Mouse (Mus musculus) left cerebral cortex, adult 8-10 months (tissue): ENCODE results near the gene Slc16a13. TPM values are rescaled to one million over a fixed set of nuclear protein-coding genes. Genes with fewer than 3 reads are reported as not detected.

Experiments
- DNase-seq, 2 experiments: peaks; one replicate each; pipeline ENCODE4 v3.0.0; 2022; ENCODE audit warnings: low spot score in 2 of 2
- total RNA-seq, 4 experiments: library from RNA; stranded (reverse); gene quantifications; 2 replicates each; pipeline ENCODE4 v1.2.4; 2022

The Slc16a13 gene
- total RNA-seq, 4 experiments from 2014 or later = 7.6 to 10.4 (median 8.5) TPM

DNA sequence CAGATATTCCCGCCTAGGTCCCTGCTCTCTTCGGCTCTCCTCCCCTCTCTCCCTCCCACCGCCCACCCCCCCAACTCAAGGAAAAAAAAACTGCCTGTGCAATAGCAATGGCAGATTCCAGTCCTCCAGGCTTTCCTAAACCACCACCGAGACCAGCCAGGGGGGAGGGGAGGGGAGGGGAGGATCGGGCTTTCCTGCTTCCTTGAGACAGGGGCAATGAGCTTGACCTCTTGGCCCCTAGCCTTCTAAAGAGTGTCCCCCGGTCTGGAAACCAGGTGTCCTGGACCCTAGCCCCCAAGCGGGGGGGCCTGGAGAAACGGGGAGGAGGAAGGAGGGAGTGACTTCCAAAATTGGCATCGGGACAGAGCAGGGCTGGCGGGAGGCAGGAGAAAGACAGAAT is 11.7 kb upstream of the Slc16a13 start:
- peak in 1 of 2 experiments; percentile 44 for DNase-seq

DNA sequence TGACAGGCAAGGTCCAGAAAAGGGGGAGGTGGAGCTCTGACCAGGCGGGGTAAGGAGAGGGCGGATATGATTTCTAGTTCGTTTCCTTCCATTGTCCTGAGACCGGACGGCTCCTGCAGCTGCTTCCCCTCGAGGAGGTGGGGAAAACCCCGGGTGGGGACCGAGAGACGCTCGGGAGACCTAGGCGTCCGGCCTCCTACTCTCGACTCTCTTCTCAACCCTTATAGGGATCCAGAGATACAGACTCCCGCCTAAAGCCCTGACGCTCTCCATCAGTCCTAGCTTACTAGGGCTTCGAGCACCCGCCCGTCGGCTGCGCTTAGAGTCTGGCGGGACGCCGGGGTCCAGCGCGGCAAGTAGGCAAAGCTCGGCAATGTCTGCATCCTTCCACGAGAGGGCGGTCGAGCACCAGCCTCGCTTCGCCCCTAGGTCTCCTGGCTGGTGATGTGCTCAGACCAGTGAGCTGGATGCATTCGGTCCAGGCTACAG is 9.4 kb upstream of the Slc16a13 start:
- DNase-seq = peak in 1 of 2 experiments; percentile 34

DNA sequence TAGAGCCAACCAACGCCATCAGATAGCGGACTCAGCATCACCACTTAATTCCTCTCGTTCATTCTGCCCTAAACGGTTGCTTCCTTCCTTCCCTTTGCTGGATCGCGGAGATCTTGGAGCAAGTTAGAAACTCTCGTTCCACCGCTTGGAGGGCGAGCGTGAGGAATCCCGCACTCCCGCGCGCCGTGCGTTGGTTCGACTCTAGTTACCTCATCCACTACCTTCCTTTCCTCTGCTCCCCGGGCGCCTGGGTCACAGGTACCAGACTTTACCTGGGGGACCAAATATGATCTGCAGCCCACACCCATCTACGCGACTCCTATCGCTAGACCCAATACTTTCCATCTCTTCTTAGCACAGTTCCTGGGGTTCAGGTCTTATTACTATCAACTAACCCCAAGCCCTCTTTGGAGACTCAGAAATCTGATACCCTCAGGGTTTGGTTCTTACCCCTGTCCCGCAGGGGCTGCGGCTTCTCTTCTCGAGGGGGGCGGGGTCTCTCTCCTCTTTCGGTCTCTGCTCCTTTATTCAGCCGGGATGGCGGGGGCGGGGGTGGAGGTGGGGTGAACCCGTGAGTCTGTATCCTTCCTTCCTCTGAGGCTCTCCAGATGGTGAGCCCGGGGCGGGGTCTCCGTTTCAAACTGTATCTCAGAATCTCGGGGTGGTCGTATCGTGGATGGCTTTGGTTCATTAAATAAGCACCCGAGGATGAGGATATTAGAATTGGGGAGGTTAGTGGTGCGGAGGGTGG is 8.6 kb upstream of the Slc16a13 start, which contains the start of gene Bcl6b:
TSS of gene Bcl6b (minus strand) at position 539 of the 751 bp plus-strand sequence.
- DNase-seq = no peak

DNA sequence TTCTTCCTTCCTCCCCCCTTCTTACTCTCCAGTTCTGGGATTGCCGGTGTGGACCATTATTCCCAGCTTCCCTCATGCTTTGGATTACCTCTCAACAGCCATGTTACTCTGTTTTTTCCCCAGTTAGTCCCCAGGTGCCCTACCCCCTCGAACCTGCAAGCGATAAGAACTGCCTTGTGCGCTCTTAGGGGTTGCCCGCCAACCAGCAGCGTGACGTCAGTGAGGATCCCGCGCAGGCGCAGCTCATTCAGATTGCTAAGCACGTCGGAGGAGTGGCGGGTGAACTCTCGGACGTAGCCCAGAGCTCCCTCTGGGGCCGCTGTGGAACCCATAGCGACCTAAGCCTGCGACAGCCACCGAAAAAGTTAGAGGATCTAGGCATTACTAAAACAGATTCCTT is 8.0 kb upstream of the Slc16a13 start:
- peak in 1 of 2 experiments; percentile 62 for DNase-seq

DNA sequence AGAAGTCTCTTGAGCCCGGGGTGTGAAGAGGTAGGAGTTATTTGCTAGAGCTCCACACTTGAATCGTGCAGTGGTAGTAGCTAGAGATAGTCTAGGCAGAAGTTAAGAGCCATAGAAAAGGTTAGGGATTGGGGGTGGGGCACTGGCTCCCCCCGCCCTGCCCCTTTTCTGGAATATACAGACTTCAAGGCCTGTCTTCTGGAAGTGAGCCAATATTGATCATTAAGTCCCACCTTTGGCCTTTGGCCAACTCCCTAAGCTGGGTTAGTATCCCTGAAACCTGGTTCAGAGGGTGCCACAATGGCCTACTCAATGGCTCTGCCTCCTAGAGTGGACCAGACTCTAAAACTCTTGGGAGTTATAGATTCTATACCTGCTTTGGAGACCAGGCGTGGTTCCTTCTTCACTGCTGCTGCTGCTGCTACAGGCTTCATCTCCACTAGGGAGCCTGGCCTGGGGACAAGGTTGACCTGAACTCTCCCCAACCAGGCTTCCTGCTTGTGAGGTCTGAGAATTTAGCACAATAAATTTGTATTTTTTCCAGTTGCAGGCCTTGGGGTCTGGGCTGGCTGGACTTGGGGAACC is 6.9 kb upstream of the Slc16a13 start:
- DNase-seq = no peak

DNA sequence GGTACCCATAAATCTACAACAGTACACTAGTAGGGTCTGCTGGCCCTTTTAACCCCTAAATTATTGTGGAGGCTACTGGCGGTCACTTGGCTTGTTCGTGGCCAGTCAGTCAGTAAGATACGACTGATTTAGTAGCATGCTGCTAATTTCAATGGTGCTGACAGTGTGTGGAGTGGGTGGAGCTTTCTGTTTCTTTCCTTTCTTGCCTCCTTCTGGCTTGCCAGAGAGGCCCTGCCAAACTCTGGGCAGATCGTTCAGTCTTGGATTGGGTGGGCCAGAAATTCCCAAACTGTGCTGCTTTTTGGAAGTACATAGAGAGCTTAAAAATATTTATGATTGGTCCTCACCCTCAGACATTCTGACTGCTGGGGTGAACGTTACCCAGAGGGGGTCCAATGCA is 6.3 kb upstream of the Slc16a13 start:
- peak in 1 of 2 experiments; percentile 43 for DNase-seq

DNA sequence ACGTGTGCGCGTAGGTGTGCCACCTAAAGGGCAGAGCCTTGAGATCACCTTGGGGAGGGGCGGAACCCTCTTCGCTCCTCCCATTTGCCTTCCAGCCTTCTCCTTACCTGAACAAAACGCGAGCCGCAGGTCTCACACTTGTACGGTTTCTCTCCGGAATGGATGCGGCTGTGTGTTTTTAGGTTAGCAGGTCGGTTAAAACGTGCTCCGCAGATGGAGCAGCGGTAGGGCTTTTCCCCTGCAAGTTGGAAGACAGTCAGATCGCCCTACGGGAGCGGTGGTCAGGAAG is 5.7 kb upstream of the Slc16a13 start:
- DNase-seq = no peak

DNA sequence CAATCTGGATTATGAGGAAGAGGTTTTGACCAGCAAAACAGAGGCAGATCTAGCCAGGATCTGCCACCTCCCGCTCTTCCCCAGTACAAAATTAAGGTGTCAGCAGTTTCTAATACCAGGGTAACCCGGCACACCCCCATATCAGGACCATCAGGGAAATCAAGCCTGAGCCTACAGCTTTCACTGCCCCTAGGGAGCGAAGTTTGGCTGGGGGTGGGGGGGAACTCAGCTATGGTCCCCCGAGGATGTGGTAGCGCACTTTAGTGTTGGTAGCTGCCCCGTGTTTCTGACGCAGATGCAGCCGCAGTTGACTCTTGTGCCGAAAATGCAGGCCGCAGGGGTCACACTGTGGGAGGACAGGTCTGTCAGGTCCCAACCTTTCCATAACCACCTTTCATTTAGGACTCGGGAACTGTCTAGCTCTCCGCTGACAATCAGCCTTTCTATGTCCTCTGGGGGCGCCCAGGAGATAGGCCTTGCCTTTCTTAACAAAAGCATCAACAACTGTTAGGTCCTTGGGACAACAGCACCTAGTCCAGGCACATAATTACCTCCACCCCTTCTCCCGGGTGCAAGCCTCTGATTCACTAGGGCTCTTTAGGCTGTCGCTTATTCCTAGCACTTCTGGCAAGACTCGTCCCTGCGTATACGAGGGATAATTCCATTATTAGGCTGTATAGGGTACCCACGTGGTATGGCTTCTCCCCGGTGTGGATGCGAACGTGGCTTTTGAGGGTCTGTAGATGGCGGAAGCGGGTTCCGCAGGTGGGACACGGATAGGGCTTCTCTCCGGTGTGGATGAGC is 5.1 kb upstream of the Slc16a13 start:
- DNase-seq = no peak

DNA sequence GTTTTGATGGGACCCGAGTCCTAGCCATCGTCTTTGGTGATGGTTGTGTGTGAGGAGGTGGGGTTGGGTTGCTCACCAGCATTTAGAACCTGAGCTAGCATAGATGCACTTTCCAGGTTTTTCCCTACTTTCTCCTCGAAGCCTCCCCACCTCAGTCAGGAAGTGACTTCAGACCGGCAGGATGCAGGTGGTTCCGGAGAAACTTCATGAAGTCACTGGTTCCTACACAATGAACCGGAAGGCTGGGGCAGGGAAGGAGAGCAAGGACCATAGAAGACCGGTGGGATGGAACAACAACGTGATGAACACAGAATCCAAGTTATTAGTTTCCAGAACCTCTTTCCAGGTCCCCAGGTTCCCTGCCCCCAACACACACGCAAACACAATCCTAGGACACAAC is 2.9 kb upstream of the Slc16a13 start:
- DNase-seq = no peak

DNA sequence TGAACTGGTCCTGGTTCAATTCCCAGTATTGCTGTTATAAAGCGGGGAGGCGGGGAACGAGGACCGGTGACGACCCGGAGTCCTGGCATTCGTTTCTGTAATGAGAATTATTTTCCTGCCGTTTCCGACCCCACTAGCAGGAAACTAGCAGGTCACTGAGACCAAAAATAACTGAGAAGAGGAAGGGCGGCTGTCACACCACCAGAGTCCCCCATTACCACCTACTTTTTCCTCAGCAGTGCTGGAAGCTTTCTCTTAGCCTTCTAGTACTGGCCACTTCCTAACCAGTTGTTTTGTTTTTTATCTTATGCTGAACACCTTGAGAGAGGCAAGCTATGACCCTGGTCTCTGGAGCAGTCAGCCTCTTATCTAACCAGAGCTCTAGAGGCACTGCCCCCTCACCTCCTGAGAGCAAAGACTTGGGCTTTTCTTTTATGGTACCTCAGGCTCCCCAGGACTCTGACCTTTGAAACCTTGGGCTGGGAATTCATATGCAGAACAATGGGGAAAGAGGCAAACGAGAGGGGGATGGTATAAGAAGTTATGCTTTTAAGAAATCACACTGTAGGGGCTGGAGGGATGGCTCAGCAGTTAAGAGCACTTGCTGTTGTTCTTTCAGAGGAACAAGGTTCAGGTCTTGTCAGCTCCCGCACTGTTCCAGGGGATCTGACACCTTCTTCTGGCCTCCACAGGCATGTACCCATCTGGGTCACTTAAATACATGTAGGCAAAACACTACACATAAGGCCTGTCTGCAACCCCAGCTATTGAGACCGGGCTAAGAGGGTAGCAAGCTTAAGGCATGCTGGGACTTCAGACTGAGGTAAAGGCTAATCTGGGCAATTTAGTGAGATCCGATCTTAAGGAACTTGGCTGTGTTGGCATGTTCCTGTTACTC is 988 bp upstream of the Slc16a13 start:
- DNase-seq = no peak

DNA sequence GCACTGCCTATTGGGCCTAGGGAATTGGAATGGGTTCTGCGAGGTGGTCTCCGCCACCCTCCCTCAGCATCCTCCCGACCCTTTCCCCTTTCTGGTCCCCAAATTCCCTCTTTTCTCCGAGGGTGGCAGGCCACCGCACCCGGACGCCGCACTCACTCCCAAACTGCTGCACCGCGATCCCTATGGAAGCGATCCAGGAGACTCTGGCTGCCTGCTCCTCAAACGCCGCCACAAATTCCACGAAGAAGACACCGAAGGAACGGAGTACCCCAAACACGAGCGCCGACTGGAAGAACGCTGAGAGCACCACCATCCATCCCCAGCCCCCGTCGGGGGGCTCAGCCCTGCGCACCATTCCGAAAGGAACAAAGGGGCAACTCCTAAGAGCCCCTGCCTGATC is 541 bp downstream of the Slc16a13 start:
- DNase-seq = peak in 1 of 2 experiments; percentile 34

DNA sequence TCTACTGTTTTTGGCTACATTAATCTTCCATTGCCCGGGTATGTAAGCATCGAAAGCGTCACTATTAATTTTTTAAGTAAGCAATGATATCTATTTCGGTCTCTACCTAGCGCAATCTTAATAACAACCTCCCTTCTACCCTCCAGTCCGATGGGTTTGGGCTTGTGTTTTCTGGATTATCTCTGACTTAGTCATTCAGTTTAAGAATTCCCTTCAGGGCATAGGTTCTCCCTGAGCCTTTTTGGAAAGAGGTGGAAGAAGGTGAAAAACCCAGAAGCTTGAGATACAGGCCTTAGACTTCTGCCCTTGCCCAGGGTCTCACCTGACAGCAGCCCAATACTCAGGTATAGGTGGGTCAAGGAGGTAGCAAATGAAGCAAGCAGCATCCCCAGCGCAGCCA is 991 bp downstream of the Slc16a13 start:
- no peak for DNase-seq

DNA sequence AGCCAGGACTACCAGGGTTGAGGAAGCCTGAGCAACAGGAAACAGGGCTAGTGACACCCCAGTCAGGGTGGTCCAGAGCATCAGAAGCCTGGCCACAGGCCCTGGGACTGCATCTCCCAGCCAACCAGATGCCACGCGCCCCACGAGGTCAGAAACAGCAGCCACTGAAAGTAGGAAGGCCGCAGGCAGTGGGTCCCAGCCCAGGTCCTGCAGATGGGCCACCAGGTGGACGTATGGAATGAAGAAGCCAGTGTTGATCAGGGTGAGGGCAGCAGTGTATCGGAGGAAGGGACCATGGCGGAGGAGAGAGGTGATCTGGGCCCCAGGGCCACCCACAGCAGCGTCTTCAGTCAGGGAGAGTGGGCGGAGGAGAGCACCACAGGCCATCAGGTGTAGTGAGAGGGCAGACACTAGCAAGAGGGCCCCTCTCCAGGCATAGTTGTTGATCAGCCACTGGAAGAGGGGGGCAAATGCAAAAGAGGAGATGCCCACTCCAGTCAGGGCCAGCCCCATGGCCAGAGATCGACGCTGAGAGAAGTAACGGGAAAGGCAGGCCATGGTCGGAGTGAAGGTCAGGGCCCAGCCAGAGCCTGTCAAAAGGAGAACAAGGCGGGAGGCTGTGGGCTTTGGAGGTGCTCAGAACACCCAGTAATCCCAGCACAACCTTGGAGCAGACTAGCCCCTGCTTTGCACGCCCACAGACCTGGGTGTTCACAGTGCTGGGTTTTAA is 2.0 kb downstream of the Slc16a13 start:
- DNase-seq = no peak

DNA sequence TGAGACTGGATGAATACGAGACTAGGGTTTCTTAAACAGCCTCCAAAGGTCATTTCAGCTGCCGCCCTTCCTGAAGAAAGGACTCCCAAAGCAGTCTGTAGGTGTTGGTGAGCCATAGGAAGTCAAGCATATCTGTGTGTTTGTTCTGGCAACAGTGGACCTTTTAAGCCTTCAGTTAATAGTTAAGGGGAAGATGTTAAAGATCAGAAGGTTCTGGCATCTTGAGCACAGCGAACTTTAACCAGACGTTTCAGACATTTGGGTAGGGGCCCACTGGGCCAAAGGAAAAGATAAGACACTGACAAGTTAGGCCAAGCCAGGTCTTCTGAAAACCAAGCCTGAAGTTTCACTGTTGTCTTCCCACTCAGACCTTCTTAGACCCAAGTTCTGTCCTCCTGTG is 2.8 kb downstream of the Slc16a13 start:
- DNase-seq = no peak

DNA sequence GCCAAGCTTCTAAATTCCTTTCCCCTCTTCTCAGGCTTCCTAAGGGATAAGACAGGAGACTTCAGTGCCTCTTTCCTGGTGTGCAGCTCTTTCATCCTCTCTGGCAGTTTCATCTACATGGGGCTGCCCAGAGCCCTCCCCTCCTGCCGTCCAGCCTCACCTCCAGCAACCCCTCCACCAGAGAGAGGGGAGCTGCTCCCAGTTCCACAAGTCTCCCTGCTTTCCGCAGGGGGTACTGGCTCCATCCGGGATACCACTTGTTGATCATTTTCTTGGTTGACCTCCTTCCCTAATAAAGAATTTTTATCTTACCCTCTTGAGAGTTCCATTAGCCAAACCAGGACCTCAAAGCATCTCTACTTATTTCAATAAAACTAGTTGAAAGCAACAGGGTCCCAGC is 4.8 kb downstream of the Slc16a13 start:
- DNase-seq = no peak

DNA sequence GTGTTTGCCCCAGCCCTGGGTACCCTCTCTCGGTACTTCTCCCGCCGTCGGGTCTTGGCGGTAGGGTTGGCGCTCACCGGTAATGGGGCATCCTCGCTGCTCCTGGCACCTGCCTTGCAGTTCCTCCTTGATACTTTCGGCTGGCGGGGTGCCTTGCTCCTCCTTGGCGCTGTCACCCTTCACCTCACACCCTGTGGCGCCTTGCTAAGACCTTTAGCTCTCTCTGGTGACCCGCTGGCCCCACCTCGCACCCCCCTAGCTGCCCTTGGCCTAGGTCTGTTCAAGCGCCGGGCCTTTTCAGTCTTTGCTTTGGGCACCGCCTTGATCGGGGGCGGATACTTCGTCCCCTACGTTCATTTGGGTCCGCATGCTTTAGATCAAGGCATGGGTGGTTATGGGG is 5.6 kb downstream of the Slc16a13 start:
- no peak for DNase-seq

DNA sequence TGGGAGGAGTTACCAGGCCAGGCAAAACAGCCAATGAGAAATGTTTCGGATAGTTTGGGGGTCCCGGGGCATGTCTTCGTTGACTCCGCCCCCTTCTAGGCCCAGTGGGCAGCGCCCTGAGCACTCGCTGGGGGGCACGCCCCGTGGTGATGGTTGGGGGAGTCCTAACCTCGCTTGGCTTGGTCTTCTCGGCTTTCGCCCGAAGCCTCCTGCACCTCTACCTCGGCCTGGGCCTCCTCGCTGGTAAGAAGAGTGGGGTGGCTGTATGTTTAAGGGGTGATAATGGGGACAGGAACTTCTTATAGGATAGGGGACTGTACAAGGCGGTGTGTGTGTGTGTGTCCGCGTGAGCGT is 6.0 kb downstream of the Slc16a13 start:
- DNase-seq = no peak

DNA sequence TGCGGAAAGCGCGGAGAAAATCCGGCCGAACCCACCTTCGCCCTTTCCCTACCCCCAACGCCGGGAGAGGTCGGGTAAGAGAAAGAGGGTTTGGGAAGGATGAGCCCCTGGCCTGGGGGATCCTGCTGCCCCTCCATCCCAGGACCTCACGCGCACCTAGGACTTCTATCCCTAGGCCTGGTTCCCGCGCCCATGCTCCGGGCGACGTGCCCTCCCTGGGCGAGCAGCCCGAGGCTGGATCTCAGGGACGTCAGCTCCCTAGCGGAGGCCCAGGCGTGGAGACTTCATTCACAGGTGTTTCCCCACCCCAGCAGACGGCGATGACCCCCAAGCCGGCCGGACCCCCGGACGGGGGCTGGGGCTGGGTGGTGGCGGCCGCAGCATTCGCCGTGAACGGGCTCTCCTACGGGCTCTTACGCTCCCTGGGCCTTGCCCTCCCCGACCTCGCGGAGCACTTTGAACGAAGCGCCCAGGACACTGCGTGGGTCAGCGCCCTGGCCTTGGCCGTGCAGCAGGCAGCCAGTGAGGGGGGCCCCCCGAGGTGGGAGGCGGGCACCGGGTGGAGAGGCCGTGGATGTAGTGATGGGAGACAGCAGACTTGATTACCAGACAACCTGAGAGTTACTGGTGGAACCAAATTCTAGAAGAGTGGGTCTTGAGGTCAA is 6.5 kb downstream of the Slc16a13 start:
- DNase-seq = no peak

DNA sequence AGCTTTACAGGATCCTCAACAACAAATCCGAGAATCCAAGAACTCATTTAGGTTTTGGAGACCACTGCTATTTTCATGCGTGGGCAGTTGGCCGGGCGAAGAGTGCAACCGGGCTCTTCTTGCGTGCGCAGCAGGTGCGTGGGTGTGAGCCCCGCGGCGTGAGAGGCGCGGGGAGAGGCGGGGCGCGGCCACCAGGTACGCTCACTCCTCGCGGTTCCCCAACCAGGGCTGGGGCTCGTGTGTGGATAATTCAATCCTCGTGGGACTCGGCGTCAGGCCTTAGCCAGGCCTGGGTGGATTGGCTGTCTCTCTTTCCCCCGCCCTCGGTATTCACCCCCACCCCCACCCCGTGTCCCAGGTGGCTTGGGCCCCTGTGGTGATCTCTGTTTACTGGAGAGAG is 7.1 kb downstream of the Slc16a13 start:
- DNase-seq = peak in 1 of 2 experiments; percentile 57

DNA sequence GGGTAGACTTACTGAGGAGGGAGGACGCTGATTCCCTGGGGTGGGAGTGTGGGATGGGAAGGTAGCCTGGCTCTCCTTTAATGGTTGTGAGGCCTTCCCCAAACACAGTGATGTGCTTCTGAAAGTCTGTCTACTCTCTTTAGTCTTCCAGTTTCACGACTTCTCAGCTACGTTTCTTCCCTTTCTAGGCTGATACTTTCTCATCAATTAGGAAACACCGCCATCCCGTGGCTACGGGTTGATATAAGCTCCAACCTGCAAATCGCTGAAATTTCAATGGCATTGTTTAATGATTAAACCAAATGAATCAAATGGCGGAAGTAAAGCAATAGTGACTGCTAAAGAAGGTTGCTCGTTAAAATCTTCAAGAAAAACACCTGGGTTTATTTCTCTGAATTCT is 8.0 kb downstream of the Slc16a13 start:
- no peak for DNase-seq
